Mouse (Mus musculus) hindbrain, postnatal 0 days (tissue): ENCODE results near the gene Clic4. TPM values are rescaled to one million over a fixed set of nuclear protein-coding genes. Genes with fewer than 3 reads are reported as not detected.

Source experiments
- ATAC-seq: fragments of 200-750 bp; cut with Nextera tagmentation; 2 replicates; pipeline ENCODE4 v1.8.0; 2017; ENCODE audit warnings: mild to moderate bottlenecking, moderate TSS enrichment, moderate library complexity
- DNase-seq: peaks from one replicate; pipeline ENCODE4 v3.0.0-alpha.2; 2015; ENCODE audit warnings: low spot score
- H3K27ac ChIP-seq: fragments of 300-500 bp; sonication (generic); 2 replicates; pipeline ENCODE4 v1.5.1; 2014; ENCODE audit warnings: mild to moderate bottlenecking
- H3K27me3 ChIP-seq: fragments of 300-500 bp; sonication (generic); 2 replicates; pipeline ENCODE4 v1.6.1; 2014; ENCODE audit warnings: low read length, mixed read lengths; ENCODE audit not compliant: insufficient read depth
- H3K36me3 ChIP-seq: fragments of 300-500 bp; sonication (generic); 2 replicates; pipeline ENCODE4 v1.6.1; 2014; ENCODE audit warnings: low read length, mixed read lengths; ENCODE audit not compliant: insufficient read depth
- H3K4me1 ChIP-seq: fragments of 300-500 bp; sonication (generic); 2 replicates; pipeline ENCODE4 v1.6.1; 2014; ENCODE audit warnings: antibody characterized with exemption, low read length, mixed read lengths; ENCODE audit not compliant: insufficient read depth
- H3K4me2 ChIP-seq: fragments of 300-500 bp; sonication (generic); 2 replicates; pipeline ENCODE4 v1.6.1; 2014; ENCODE audit warnings: low read depth, mild to moderate bottlenecking, low read length, moderate library complexity, mixed read lengths
- H3K4me3 ChIP-seq: fragments of 300-500 bp; sonication (generic); 2 replicates; pipeline ENCODE4 v1.5.1; 2014; ENCODE audit warnings: low read length
- H3K9ac ChIP-seq: fragments of 300-500 bp; sonication (generic); replicated peaks from 2 replicates; pipeline ENCODE4 v1.6.1; 2014; ENCODE audit warnings: mild to moderate bottlenecking, low read length, moderate library complexity, mixed read lengths
- H3K9me3 ChIP-seq: fragments of 300-500 bp; sonication (generic); 2 replicates; pipeline ENCODE4 v1.6.1; 2016; ENCODE audit warnings: low read length, mixed read lengths
- CTCF ChIP-seq: IDR thresholded peaks from 2 replicates; pipeline ENCODE4 v1.5.1; 2016; ENCODE audit warnings: antibody characterized with exemption, control low read depth, low read depth
- WGBS: fragments of 180-500 bp; shearing (Covaris S2); extraction: QIAGEN DNeasy Blood & Tissue Kit; methylation state at CpG from one replicate; pipeline ENCODE4 v1.1.7; 2014; 5-methylcytosine and 5-hydroxymethylcytosine counted together
- polyA plus RNA-seq: library from polyadenylated mRNA; unstranded; fragments of >200 nt; fragmentation: Nextera tagmentation; extraction: Ambion mirVana; gene quantifications from 2 replicates; pipeline ENCODE4 v1.2.1, GENCODE M21; 2015
- total RNA-seq: library from RNA; depleted of rRNA; stranded (reverse); fragments of >200 nt; gene quantifications from 2 replicates; pipeline ENCODE4 v1.2.3, GENCODE M21; 2014

Gene Clic4
- total and polyA plus RNA-seq, 2 experiments from 2014 or later, result 57.1 to 70.1 TPM

- no peaks in the 10 kb centered on the region for H3K9me3 ChIP-seq
- no peak overlapping the region for H3K27ac ChIP-seq
- no peaks in the 10 kb centered on the region for H3K27me3 ChIP-seq
- WGBS, result 50% methylated on average over 5 of the region's 5 CpGs
- peaks cover 4% of the 10 kb centered on the region; the same call in 1 of the 2 replicates for H3K4me1 ChIP-seq
- H3K9ac ChIP-seq, result no peak overlapping the region
- DNase-seq (no peak), ATAC-seq (no peak)
- no peaks in the 10 kb centered on the region for H3K36me3 ChIP-seq
- no peak overlapping the region for H3K4me2 ChIP-seq
- H3K4me3 ChIP-seq, result no peak overlapping the region
- no peak for TF ChIP-seq CTCF
Observed at GRCm38 (mm10) chr4:135241669-135242068, 30.9 kb downstream of the Clic4 start.

- H3K36me3 ChIP-seq, result no peaks in the 10 kb centered on the region
- no peaks in the 10 kb centered on the region for H3K27me3 ChIP-seq
- H3K9ac ChIP-seq, result no peak overlapping the region
- no peaks in the 10 kb centered on the region for H3K9me3 ChIP-seq
- H3K4me1 ChIP-seq, result peaks cover 4% of the 10 kb centered on the region; the same call in 1 of the 2 replicates
- no peak overlapping the region for H3K4me3 ChIP-seq
- no peak overlapping the region for H3K4me2 ChIP-seq
- WGBS, result 62% methylated on average over 5 of the region's 5 CpGs
- TF ChIP-seq CTCF, result no peak
- ATAC-seq (no peak), DNase-seq (peak; percentile 47)
- 0 out of 2 replicates have a peak overlapping the region, but pooled peaks have one; percentile 15 for H3K27ac ChIP-seq
Observed at GRCm38 (mm10) chr4:135241106-135241505, 31.5 kb downstream of the Clic4 start.

- ATAC-seq (no peak), DNase-seq (peak; percentile 34)
- Histone ChIP-seq H3K36me3 (no peaks in the 10 kb centered on the region), H3K9ac (no peak overlapping the region), H3K9me3 (no peaks in the 10 kb centered on the region), H3K4me3 (no peak overlapping the region), H3K4me2 (no peak overlapping the region), H3K4me1 (peaks cover 4% of the 10 kb centered on the region; the same call in 1 of the 2 replicates), H3K27ac (peak overlapping the region; percentile 12), H3K27me3 (no peaks in the 10 kb centered on the region)
- TF ChIP-seq CTCF, result no peak
- WGBS, result 50% methylated on average over 3 of the region's 3 CpGs
Observed at GRCm38 (mm10) chr4:135240329-135240728, 32.3 kb downstream of the Clic4 start.

- WGBS, result 73% methylated on average over 13 of the region's 13 CpGs
- no peak overlapping the region for H3K9ac ChIP-seq
- ATAC-seq, result no peak
- no peak overlapping the region for H3K27ac ChIP-seq
- H3K27me3 ChIP-seq, result no peaks in the 10 kb centered on the region
- no peaks in the 10 kb centered on the region for H3K36me3 ChIP-seq
- H3K9me3 ChIP-seq, result no peaks in the 10 kb centered on the region
- TF ChIP-seq CTCF, result no peak
- peaks cover 4% of the 10 kb centered on the region; the same call in 1 of the 2 replicates for H3K4me1 ChIP-seq
- H3K4me3 ChIP-seq, result no peak overlapping the region
- no peak overlapping the region for H3K4me2 ChIP-seq
- no peak for DNase-seq
Observed at GRCm38 (mm10) chr4:135238706-135239510, 33.7 kb downstream of the Clic4 start.

- no peaks in the 10 kb centered on the region for H3K27me3 ChIP-seq
- no peak overlapping the region for H3K9ac ChIP-seq
- DNase-seq, result no peak
- no peaks in the 10 kb centered on the region for H3K36me3 ChIP-seq
- no peak overlapping the region for H3K4me2 ChIP-seq
- peaks cover 4% of the 10 kb centered on the region; the same call in 1 of the 2 replicates for H3K4me1 ChIP-seq
- no peak overlapping the region for H3K4me3 ChIP-seq
- no peak for TF ChIP-seq CTCF
- WGBS, result 80% methylated on average over 4 of the region's 4 CpGs
- no peak for ATAC-seq
- no peak overlapping the region for H3K27ac ChIP-seq
- H3K9me3 ChIP-seq, result no peaks in the 10 kb centered on the region
Observed at GRCm38 (mm10) chr4:135236658-135237057, 36.0 kb downstream of the Clic4 start.

- ATAC-seq, result no peak
- H3K9ac ChIP-seq, result no peak overlapping the region
- 0 out of 2 replicates have a peak, but pooled peaks cover 4% of the 10 kb centered on the region for H3K4me1 ChIP-seq
- H3K4me2 ChIP-seq, result no peak overlapping the region
- H3K9me3 ChIP-seq, result no peaks in the 10 kb centered on the region
- H3K27me3 ChIP-seq, result no peaks in the 10 kb centered on the region
- no peak for DNase-seq
- no peaks in the 10 kb centered on the region for H3K36me3 ChIP-seq
- 46% methylated on average over 8 of the region's 8 CpGs for WGBS
- H3K27ac ChIP-seq, result no peak overlapping the region
- no peak overlapping the region for H3K4me3 ChIP-seq
- TF ChIP-seq CTCF, result no peak
Observed at GRCm38 (mm10) chr4:135235546-135235945, 37.1 kb downstream of the Clic4 start.

- H3K4me2 ChIP-seq, result no peak overlapping the region
- no peak overlapping the region for H3K4me3 ChIP-seq
- WGBS, result 90% methylated on average over 5 of the region's 5 CpGs
- H3K4me1 ChIP-seq, result no peaks in the 10 kb centered on the region
- no peak for ATAC-seq
- DNase-seq, result no peak
- no peaks in the 10 kb centered on the region for H3K27me3 ChIP-seq
- no peak overlapping the region for H3K9ac ChIP-seq
- no peaks in the 10 kb centered on the region for H3K9me3 ChIP-seq
- no peak for TF ChIP-seq CTCF
- no peak overlapping the region for H3K27ac ChIP-seq
- H3K36me3 ChIP-seq, result no peaks in the 10 kb centered on the region
Observed at GRCm38 (mm10) chr4:135232563-135232962, 40.1 kb downstream of the Clic4 start.
